Mouse (Mus musculus) erythroblast, embryonic 14.5 days (primary cell): ENCODE measurements around the gene Rbpjl.

ENCODE experiments used
- GATA1 ChIP-seq: IDR thresholded peaks from 2 replicates; pipeline ENCODE4 v1.6.1; 2012; ENCODE audit warnings: low read length, inconsistent platforms, mixed read lengths
- TAL1 ChIP-seq: IDR thresholded peaks from 3 replicates; pipeline ENCODE4 v1.6.1; 2012; ENCODE audit warnings: low read length, inconsistent platforms, mixed read lengths

GRCm38 (mm10) chr2:164353356-164353755 lies 49.6 kb upstream of the Rbpjl start:
- TF ChIP-seq TAL1 (no peak), GATA1 (no peak)
